In genomic region chr7:132198806-132199205, GRCm38 (mm10) we compare ENCODE assay signal across 23 mouse cellular contexts. TPM values are rescaled to one million over a fixed set of nuclear protein-coding genes. Genes with fewer than 3 reads are reported as not detected.
DNase-seq lines count a peak whose midpoint lies in the region; ATAC-seq and TF ChIP-seq lines count a peak whose summit lies in the region.
"Had no signal": no experiment of that assay in that cellular context is flagged by ENCODE, and none has a peak within 500 bp of the region (broad histone marks: within the 10 kb centered on the region; RNA-seq: fewer than 3 reads in every experiment).

No protein-coding gene starts in this region.

- peak; percentile 27 for DNase-seq in embryo, embryonic 11 days
- no peak for DNase-seq in embryo, embryonic 9.5 days (ENCODE audit: extremely low spot score)
- no peak for DNase-seq in lung, postnatal 0 days (ENCODE audit: low spot score)
- DNase-seq in lung, adult 2 months = no peak
- no peak for DNase-seq in MEL (ENCODE audit: low read depth, low spot score)
- peak; percentile 58 for DNase-seq in forelimb bud, embryonic 11.5 days (ENCODE audit: low read depth, low spot score)
- no peak for DNase-seq in frontal cortex, postnatal 14 days (ENCODE audit: low spot score in 2 of 2)
- DNase-seq in urinary bladder, postnatal 36 days (ENCODE audit: low spot score in 2 of 2) = no peak
- DNase-seq: adrenal gland, adult 8-10 months; adrenal gland, postnatal 14 days; adrenal gland, postnatal 36 days; cerebellum, adult 11-12 months; cerebellum, adult 2 months; cerebellum, adult 9-10 months; cerebellum, postnatal 25 days; forebrain, postnatal 0 days had no signal

- no peaks in the 10 kb centered on the region for H3K4me1 ChIP-seq in lung, postnatal 0 days (ENCODE audit: insufficient read depth, low read depth, low read length)
- no peaks in the 10 kb centered on the region for H3K4me1 ChIP-seq in lung, adult 2 months (ENCODE audit: control insufficient read depth, insufficient read depth, low read length)
- no peaks in the 10 kb centered on the region for H3K4me1 ChIP-seq in MEL (ENCODE audit: control insufficient read depth in 1 of 2, insufficient read depth in 2 of 2, low read length in 2 of 2)

- TF ChIP-seq EP300 in lung, postnatal 0 days (IDR thresholded peaks at IDR 0.05) = no peak
- TF ChIP-seq EP300 in MEL (IDR thresholded peaks at IDR 0.05; ENCODE audit: low read depth in 1 of 2, low read length in 2 of 2) = no peak

- no peak overlapping the region for H3K4me3 ChIP-seq in lung, postnatal 0 days (ENCODE audit: low read depth, low read length)
- H3K4me3 ChIP-seq in lung, adult 2 months (replicated peaks; ENCODE audit: extremely low read depth, low read depth, low read length) = no peak overlapping the region
- H3K4me3 ChIP-seq in MEL (ENCODE audit: control insufficient read depth in 1 of 2, insufficient read depth in 1 of 2, low read depth in 2 of 2, low read length in 2 of 2) = no peak overlapping the region
- H3K4me3 ChIP-seq: embryonic facial prominence, embryonic 10.5 days; embryonic facial prominence, embryonic 12.5 days; forebrain, embryonic 13.5 days; forebrain, embryonic 15.5 days had no signal

- no peak overlapping the region for H3K4me2 ChIP-seq in lung, postnatal 0 days (replicated peaks; ENCODE audit: low read depth, low read length)
- H3K4me2 ChIP-seq: embryonic facial prominence, embryonic 12.5 days; forebrain, embryonic 13.5 days; forebrain, embryonic 15.5 days had no signal

- no peaks in the 10 kb centered on the region for H3K79me2 ChIP-seq in MEL (ENCODE audit: control insufficient read depth, insufficient read depth, low read length, poor library complexity)

- H3K9me3 ChIP-seq in lung, postnatal 0 days (ENCODE audit: low read length) = no peaks in the 10 kb centered on the region
- H3K9me3 ChIP-seq in MEL (replicated peaks; ENCODE audit: insufficient read depth, low read length) = no peaks in the 10 kb centered on the region
- H3K9me3 ChIP-seq: embryonic facial prominence, embryonic 10.5 days; embryonic facial prominence, embryonic 12.5 days; forebrain, embryonic 13.5 days; forebrain, embryonic 15.5 days had no signal

- peak; percentile 8; the same call in 1 of the 2 replicates for TF ChIP-seq CTCF in lung, postnatal 0 days (IDR thresholded peaks at IDR 0.05)
- TF ChIP-seq CTCF in lung, adult 2 months (IDR thresholded peaks at IDR 0.05; ENCODE audit: insufficient read depth, low read length) = no peak
- peak in 2 of 3 experiments; percentile 5 to 14; a peak in 1 of 6 replicates for TF ChIP-seq CTCF in MEL (IDR thresholded peaks at IDR 0.05 in 2 of 3, conservative IDR thresholded peaks at IDR 0.05 in 1 of 3; ENCODE audit: control insufficient read depth in 1 of 3, insufficient read depth in 1 of 3, low read depth in 2 of 3, low read length in 3 of 3, poor library complexity in 1 of 3, severe bottlenecking in 1 of 3)

- 92% methylated on average over 1 of the region's 1 CpGs for WGBS in lung, postnatal 0 days
- 77% methylated on average over 1 of the region's 1 CpGs for WGBS in lung, adult 2 months

- TF ChIP-seq POLR2A in lung, adult 2 months (IDR thresholded peaks at IDR 0.05; ENCODE audit: borderline replicate concordance, extremely low read depth, low read depth, low read length) = no peak
- no peak for TF ChIP-seq POLR2A in MEL (IDR thresholded peaks at IDR 0.05; ENCODE audit: control insufficient read depth in 1 of 2, insufficient read depth in 1 of 2, low read depth in 1 of 2, low read length in 2 of 2, poor library complexity in 1 of 2)

- no peak for ATAC-seq in lung, postnatal 0 days
- ATAC-seq: activated CD4-positive, CD25-positive, alpha-beta regulatory T cell, adult 4 months; forebrain, embryonic 13.5 days; forebrain, embryonic 15.5 days; forebrain, postnatal 0 days; Patski had no signal

- no peak overlapping the region for H3K9ac ChIP-seq in lung, postnatal 0 days (replicated peaks; ENCODE audit: low read depth)
- H3K9ac ChIP-seq in MEL (ENCODE audit: control insufficient read depth, low read depth, low read length, poor library complexity, severe bottlenecking) = no peak overlapping the region
- H3K9ac ChIP-seq: embryonic facial prominence, embryonic 12.5 days; forebrain, embryonic 13.5 days; forebrain, embryonic 15.5 days; forebrain, postnatal 0 days had no signal

- no peak overlapping the region for H3K27ac ChIP-seq in lung, postnatal 0 days (ENCODE audit: low read length)
- no peak overlapping the region for H3K27ac ChIP-seq in MEL (ENCODE audit: control insufficient read depth, low read depth, low read length)
- H3K27ac ChIP-seq: embryonic facial prominence, embryonic 10.5 days; embryonic facial prominence, embryonic 12.5 days; forebrain, embryonic 13.5 days; forebrain, embryonic 15.5 days had no signal

- H3K36me3 ChIP-seq in lung, postnatal 0 days (ENCODE audit: insufficient read depth, low read length) = no peaks in the 10 kb centered on the region
- no peaks in the 10 kb centered on the region for H3K36me3 ChIP-seq in MEL (ENCODE audit: control insufficient read depth in 1 of 2, insufficient read depth in 2 of 2, low read length in 2 of 2)
- H3K36me3 ChIP-seq: embryonic facial prominence, embryonic 10.5 days; embryonic facial prominence, embryonic 12.5 days; forebrain, embryonic 15.5 days had no signal

- no peaks in the 10 kb centered on the region for H3K27me3 ChIP-seq in lung, postnatal 0 days (replicated peaks; ENCODE audit: insufficient read depth, low read length)
- peaks cover 0 to 2% of the 10 kb centered on the region in 2 experiments; a peak in 3 of 4 replicates for H3K27me3 ChIP-seq in MEL (ENCODE audit: control insufficient read depth in 1 of 2, insufficient read depth in 2 of 2, low read length in 2 of 2)
- H3K27me3 ChIP-seq: embryonic facial prominence, embryonic 12.5 days; forebrain, embryonic 13.5 days; forebrain, embryonic 15.5 days; Patski had no signal

- no peak for TF ChIP-seq RAD21 in MEL (IDR thresholded peaks at IDR 0.05; ENCODE audit: low read depth, low read length)

TF ChIP-seq in MEL, 35 proteins besides CTCF, POLR2A, EP300 and RAD21:
- TF ChIP-seq ELF1 (IDR thresholded peaks at IDR 0.05; ENCODE audit: low read depth, low read length) (no peak), ZKSCAN1 (IDR thresholded peaks at IDR 0.05; ENCODE audit: low read depth, low read length) (no peak), E2F4 (IDR thresholded peaks at IDR 0.05; ENCODE audit: borderline replicate concordance, low read depth, low read length) (no peak), POLR2AphosphoS5 (IDR thresholded peaks at IDR 0.05; ENCODE audit: borderline replicate concordance, low read depth, low read length) (no peak), USF2 (IDR thresholded peaks at IDR 0.05; ENCODE audit: borderline replicate concordance in 1 of 2, insufficient read depth in 1 of 2, low read depth in 1 of 2, low read length in 2 of 2) (no peak), MYC (IDR thresholded peaks at IDR 0.05; ENCODE audit: low read depth, low read length) (no peak), POLR2AphosphoS2 (IDR thresholded peaks at IDR 0.05; ENCODE audit: low read length) (no peak), RCOR1 (IDR thresholded peaks at IDR 0.05; ENCODE audit: low read depth, low read length) (no peak), KAT2A (conservative IDR thresholded peaks at IDR 0.05; ENCODE audit: low read depth, low read length) (no peak), JUND (IDR thresholded peaks at IDR 0.05; ENCODE audit: low read depth, low read length) (no peak), ZNF384 (IDR thresholded peaks at IDR 0.05; ENCODE audit: low read depth, low read length) (no peak), ETS1 (IDR thresholded peaks at IDR 0.05; ENCODE audit: low read depth, low read length) (no peak), BHLHE40 (IDR thresholded peaks at IDR 0.05; ENCODE audit: borderline replicate concordance, low read depth, low read length) (no peak)

RNA-seq across cellular contexts. Expression of gene Cpxm2, which starts 44.3 kb away (rescaled TPM):
- polyA plus RNA-seq in lung, postnatal 0 days (2015; fragmentation: Nextera tagmentation; extraction: Ambion mirVana) = 0.37 and 0.61 TPM in 2 replicates
- polyA plus RNA-seq in lung, adult 2 months (2012; rRNA removed) = 2.4 and 5.4 TPM in 2 replicates
- not detected in 2 replicates for total RNA-seq in MEL (2012; rRNA removed)
- not detected for polyA plus RNA-seq in MEL (2012; ENCODE audit: insufficient read depth in 1 of 2, insufficient read length in 2 of 2, low read depth in 1 of 2, low replicate concordance in 2 of 2, missing spikeins in 1 of 2)
- polyA plus RNA-seq: activated CD4-positive, CD25-positive, alpha-beta regulatory T cell, adult 4 months; C2C12; Patski had no signal

Comparison
In these comparisons a context has a peak if more than half of its experiments do, and no peak if none do; other contexts are left out.
1. DNase-seq: peak in embryo, embryonic 11 days (single experiment) and forelimb bud, embryonic 11.5 days (single experiment); none in embryo, embryonic 9.5 days (single experiment), lung, postnatal 0 days (single experiment), lung, adult 2 months (single experiment), MEL (single experiment), frontal cortex, postnatal 14 days (0 of 2) and urinary bladder, postnatal 36 days (0 of 2).